Mouse (Mus musculus): ENCODE data around the gene Ascc3. TPM values are rescaled to one million over a fixed set of nuclear protein-coding genes. Genes with fewer than 3 reads are reported as not detected.
A peak's percentile ranks its signal among the peaks of the same experiment; 100 is the strongest.

Ascc3 gene
- polyA plus RNA-seq, 1 experiment from 2014 or later, result 15.7 TPM

DNA sequence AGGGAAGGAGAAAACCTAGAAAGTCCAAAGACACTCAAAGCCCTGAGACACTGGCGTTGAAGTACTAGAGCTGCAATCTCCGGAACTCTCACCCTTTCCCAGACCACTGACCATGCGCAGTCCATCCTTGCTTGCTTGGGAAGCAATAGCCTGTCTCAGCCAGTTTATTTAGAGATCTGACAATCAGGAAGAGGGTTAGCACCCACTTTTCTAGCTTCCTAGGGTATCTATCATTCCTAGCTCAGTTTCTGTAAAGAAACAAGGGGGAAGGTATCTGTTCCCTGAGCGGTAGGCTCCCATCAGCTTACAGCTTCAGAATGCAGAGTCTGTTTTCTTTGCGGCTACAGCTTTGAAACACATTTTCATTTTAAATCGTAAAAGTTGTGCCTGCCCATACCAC lies 298.2 kb downstream of the Ascc3 start:
- WGBS, result 10% methylated on average over 6 of the region's 6 CpGs
- H3K27ac ChIP-seq, result no peak overlapping the region
- DNase-seq (ENCODE audit: low spot score), result peak; percentile 12
- H3K4me3 ChIP-seq, result no peak overlapping the region
- peaks cover 95% of the 10 kb centered on the region for H3K27me3 ChIP-seq (ENCODE audit: insufficient read depth, poor library complexity, severe bottlenecking)
- peaks cover 29% of the 10 kb centered on the region for H3K4me1 ChIP-seq (replicated peaks)
- no peaks in the 10 kb centered on the region for H3K36me3 ChIP-seq
- no peaks in the 10 kb centered on the region for H3K9me3 ChIP-seq

DNA sequence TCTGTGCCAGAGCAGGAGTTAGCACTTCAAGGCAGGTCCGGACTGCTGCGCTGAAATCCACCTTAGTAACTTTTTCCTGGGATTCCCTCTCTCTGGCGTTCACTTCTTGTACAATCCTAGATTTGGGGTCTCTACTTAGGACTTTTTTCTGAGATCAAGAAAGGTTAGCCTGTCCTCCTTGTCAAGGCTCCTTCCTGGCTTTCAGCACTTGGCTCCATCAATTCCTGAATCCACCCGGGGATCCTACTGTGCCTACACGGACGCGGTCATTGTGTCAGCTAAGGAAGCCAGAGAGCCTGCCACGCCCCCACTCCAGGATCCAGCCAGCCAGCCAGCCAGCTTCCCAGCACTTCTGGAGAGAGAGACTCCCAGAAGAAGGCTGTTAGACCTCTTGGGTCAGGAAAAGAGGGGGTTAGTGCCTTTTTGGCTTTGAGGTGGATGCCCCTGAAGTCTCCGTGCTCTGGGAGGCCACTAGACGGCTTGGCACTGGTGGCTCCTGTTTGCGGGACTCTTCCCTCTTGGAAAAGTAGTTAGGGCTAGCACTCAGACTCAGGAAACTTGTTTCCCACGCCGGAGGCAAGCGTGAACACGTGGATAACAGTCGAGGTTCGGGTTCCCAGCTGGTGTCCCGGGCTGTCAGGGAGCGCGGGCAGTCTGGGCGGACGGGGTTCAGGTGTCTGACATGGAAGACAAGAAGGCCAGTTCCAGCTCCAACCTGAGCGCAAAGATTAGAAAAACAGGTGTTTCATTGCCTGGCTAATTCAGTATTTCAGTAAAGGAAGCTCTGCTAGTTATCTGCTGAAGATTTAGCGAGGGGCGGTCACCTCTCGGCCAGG lies 299.6 kb downstream of the Ascc3 start:
- Histone ChIP-seq H3K36me3 (no peaks in the 10 kb centered on the region), H3K27me3 (ENCODE audit: insufficient read depth, poor library complexity, severe bottlenecking) (peaks cover 97% of the 10 kb centered on the region), H3K4me3 (peak overlapping the region; percentile 4; the same call in 1 of the 2 replicates), H3K27ac (no peak overlapping the region), H3K9me3 (no peaks in the 10 kb centered on the region), H3K4me1 (replicated peaks) (peaks cover 29% of the 10 kb centered on the region)
- DNase-seq (ENCODE audit: low spot score), result peak; percentile 51
- WGBS, result under 1% methylated on average over 26 of the region's 26 CpGs

GRCm38 (mm10) chr10:50892751-50893320 lies 300.4 kb downstream of the Ascc3 start:
- H3K27me3 ChIP-seq (ENCODE audit: insufficient read depth, poor library complexity, severe bottlenecking), result peaks cover 100% of the 10 kb centered on the region
- peaks cover 29% of the 10 kb centered on the region for H3K4me1 ChIP-seq (replicated peaks)
- peak; percentile 63 for DNase-seq (ENCODE audit: low spot score)
- H3K9me3 ChIP-seq, result no peaks in the 10 kb centered on the region
- no peaks in the 10 kb centered on the region for H3K36me3 ChIP-seq
- H3K27ac ChIP-seq, result no peak overlapping the region
- under 1% methylated on average over 15 of the region's 15 CpGs for WGBS
- H3K4me3 ChIP-seq, result no peak overlapping the region

- Histone ChIP-seq H3K4me1 (replicated peaks) (peaks cover 29% of the 10 kb centered on the region), H3K27ac (no peak overlapping the region), H3K4me3 (no peak overlapping the region), H3K9me3 (no peaks in the 10 kb centered on the region), H3K36me3 (no peaks in the 10 kb centered on the region), H3K27me3 (ENCODE audit: insufficient read depth, poor library complexity, severe bottlenecking) (peaks cover 100% of the 10 kb centered on the region)
- 2% methylated on average over 10 of the region's 10 CpGs for WGBS
- no peak for DNase-seq (ENCODE audit: low spot score)
These were observed 301.1 kb downstream of the Ascc3 start for GRCm38 (mm10) chr10:50893546-50893945.

GRCm38 (mm10) chr10:50894170-50894991 lies 301.9 kb downstream of the Ascc3 start, which contains the start of gene Sim1:
Gene Sim1, plus strand, starts transcription at chr10:50894754.
- peaks cover 29% of the 10 kb centered on the region for H3K4me1 ChIP-seq (replicated peaks)
- DNase-seq (ENCODE audit: low spot score), result peak; percentile 93
- WGBS, result under 1% methylated on average over 62 of the region's 62 CpGs
- H3K4me3 ChIP-seq, result peak within 1 kb of the TSS; percentile 56
- no peaks in the 10 kb centered on the region for H3K36me3 ChIP-seq
- H3K27ac ChIP-seq, result no peak within 1 kb of the TSS
- no peaks in the 10 kb centered on the region for H3K9me3 ChIP-seq
- peaks cover 100% of the 10 kb centered on the region for H3K27me3 ChIP-seq (ENCODE audit: insufficient read depth, poor library complexity, severe bottlenecking)

DNA sequence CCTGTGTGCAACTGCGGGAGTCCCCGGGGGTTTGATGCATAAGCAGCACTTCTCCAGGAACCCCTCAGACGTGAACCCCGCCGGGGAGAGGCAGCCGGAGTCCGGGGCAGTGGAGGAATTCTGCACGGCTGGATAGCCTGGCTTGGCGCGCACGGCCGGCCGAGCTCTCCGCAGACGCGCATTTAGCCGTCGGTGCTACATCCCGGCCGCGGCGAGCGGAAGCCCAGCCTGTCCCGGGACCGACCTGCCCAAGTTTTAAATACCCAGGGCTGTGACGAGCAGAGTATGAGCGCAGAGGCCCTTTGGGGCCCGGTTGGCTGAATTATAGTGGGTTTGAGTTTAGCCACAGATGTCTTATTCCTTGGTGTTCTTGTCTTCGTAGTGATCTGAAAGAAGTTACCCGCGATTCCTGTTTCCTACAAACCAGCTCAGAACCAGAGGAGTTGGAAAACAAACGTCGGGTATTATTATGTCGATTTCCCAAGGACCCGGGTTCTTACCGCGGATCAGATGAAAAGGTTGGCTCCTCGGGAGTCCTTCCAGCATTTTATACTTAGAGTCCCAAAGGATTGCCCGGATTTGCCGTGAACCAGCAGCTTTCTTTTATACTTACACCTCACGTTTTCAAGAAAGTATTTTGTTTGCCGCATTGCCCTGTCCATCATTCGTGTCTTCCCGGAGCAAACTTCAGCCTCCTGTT lies 302.8 kb downstream of the Ascc3 start:
- H3K27me3 ChIP-seq (ENCODE audit: insufficient read depth, poor library complexity, severe bottlenecking), result peaks cover 100% of the 10 kb centered on the region
- H3K4me1 ChIP-seq (replicated peaks), result peaks cover 29% of the 10 kb centered on the region
- under 1% methylated on average over 44 of the region's 44 CpGs for WGBS
- peak; percentile 62 for DNase-seq (ENCODE audit: low spot score)
- no peaks in the 10 kb centered on the region for H3K9me3 ChIP-seq
- no peaks in the 10 kb centered on the region for H3K36me3 ChIP-seq
- peak overlapping the region; percentile 56 for H3K4me3 ChIP-seq
- no peak overlapping the region for H3K27ac ChIP-seq

DNA sequence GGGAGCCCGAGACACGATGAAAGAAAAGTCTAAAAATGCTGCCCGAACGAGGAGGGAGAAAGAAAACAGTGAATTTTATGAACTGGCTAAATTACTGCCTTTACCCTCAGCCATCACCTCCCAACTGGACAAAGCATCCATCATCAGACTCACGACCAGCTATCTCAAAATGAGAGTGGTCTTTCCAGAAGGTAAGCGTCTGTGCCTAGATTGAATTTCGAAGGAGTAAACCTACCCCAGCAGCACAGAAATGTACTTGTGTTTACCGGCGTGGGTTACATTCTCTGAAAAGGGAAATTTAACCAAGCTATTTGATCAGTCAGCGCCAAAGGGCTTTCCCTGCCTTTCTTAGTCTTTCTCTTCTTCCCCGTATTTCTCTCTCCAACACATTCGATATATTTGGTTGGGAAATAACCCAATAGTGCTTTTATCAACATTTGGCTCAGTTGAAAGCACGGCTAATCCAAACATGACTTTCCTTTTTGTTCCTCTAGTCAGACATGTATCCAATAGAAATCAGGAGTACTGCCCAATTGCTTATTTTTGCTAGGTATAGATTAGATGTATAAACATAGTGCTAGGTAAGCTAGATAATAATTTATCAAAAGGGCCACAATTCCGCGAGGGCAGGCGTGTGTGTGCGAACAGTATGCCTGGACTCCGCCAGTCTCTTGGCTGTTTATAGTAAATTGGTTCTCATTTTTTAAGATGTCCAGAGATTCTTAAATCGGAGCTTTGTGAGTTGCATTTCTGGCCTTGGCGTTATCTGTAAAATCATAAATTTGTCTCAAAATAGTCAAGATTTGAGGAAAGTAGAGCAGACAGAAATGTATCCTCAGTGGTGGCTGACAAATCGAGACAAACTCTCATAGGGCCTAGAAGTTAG lies 303.7 kb downstream of the Ascc3 start:
- H3K4me3 ChIP-seq, result no peak overlapping the region
- H3K27me3 ChIP-seq (ENCODE audit: insufficient read depth, poor library complexity, severe bottlenecking), result peaks cover 100% of the 10 kb centered on the region
- no peaks in the 10 kb centered on the region for H3K9me3 ChIP-seq
- peaks cover 35% of the 10 kb centered on the region for H3K4me1 ChIP-seq (replicated peaks)
- peak; percentile 46 for DNase-seq (ENCODE audit: low spot score)
- no peaks in the 10 kb centered on the region for H3K36me3 ChIP-seq
- no peak overlapping the region for H3K27ac ChIP-seq
- WGBS, result 4% methylated on average over 21 of the region's 21 CpGs

DNA sequence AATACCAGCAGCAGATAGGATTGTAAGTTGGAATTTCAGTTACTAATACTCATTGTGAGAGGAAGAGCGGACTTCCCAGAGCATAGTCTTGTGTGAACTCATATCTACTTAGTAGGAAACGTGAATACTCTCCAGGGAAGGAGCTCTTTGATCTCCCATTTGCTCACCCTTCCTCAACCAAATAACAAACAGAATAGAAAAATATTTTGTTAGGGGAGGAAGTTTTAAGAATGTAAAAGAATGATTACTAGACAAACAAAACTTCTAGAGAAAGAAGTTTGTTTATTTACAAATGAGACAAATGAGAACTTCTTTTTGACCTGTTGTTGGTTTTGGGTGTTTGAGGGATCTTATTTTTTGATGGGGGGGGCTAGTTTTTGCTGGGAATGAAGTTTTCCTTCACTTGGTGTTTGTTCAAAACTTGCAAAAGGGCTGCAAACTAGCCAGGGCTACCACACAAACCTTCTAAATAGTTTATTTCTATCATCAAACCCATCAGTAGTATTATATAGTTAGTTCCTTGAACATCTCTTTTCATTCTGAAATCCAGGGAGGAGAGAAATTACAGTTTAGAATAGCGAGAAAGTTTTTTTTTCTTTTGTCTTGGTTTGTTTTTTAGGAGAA lies 304.4 kb downstream of the Ascc3 start:
- H3K4me3 ChIP-seq, result no peak overlapping the region
- no peaks in the 10 kb centered on the region for H3K9me3 ChIP-seq
- no peaks in the 10 kb centered on the region for H3K36me3 ChIP-seq
- WGBS, result 5% methylated on average over 3 of the region's 3 CpGs
- H3K27ac ChIP-seq, result no peak overlapping the region
- H3K27me3 ChIP-seq (ENCODE audit: insufficient read depth, poor library complexity, severe bottlenecking), result peaks cover 100% of the 10 kb centered on the region
- H3K4me1 ChIP-seq (replicated peaks), result peaks cover 33% of the 10 kb centered on the region
- DNase-seq (ENCODE audit: low spot score), result no peak

GRCm38 (mm10) chr10:50897530-50898471 lies 305.3 kb downstream of the Ascc3 start:
- Histone ChIP-seq H3K4me1 (replicated peaks) (peaks cover 28% of the 10 kb centered on the region), H3K9me3 (no peaks in the 10 kb centered on the region), H3K36me3 (no peaks in the 10 kb centered on the region), H3K27me3 (ENCODE audit: insufficient read depth, poor library complexity, severe bottlenecking) (peaks cover 100% of the 10 kb centered on the region), H3K27ac (no peak overlapping the region), H3K4me3 (no peak overlapping the region)
- WGBS, result 1% methylated on average over 32 of the region's 32 CpGs
- peak; percentile 54 for DNase-seq (ENCODE audit: low spot score)

- 17% methylated on average over 2 of the region's 2 CpGs for WGBS
- Histone ChIP-seq H3K4me1 (replicated peaks) (peaks cover 29% of the 10 kb centered on the region), H3K27me3 (ENCODE audit: insufficient read depth, poor library complexity, severe bottlenecking) (peaks cover 100% of the 10 kb centered on the region), H3K4me3 (no peak overlapping the region), H3K9me3 (no peaks in the 10 kb centered on the region), H3K27ac (no peak overlapping the region), H3K36me3 (no peaks in the 10 kb centered on the region)
- no peak for DNase-seq (ENCODE audit: low spot score)
These were observed 306.2 kb downstream of the Ascc3 start for GRCm38 (mm10) chr10:50898621-50899020.

Data from hindbrain, embryonic 10.5 days (tissue).